Mouse (Mus musculus) lung, postnatal 0 days (tissue): ENCODE data around the gene Gm29776. TPM values are rescaled to one million over a fixed set of nuclear protein-coding genes. Genes with fewer than 3 reads are reported as not detected.

Experiments used
- ATAC-seq: fragments of 200-750 bp; cut with Nextera tagmentation; 2 replicates; pipeline ENCODE4 v1.8.0; 2017; ENCODE audit warnings: moderate library complexity
- DNase-seq: peaks from one replicate; pipeline ENCODE4 v3.0.0-alpha.2; 2016; ENCODE audit warnings: low spot score
- H3K27ac ChIP-seq: fragments of 300-500 bp; sonication (generic); 2 replicates; pipeline ENCODE4 v1.5.1; 2014; ENCODE audit warnings: antibody characterized with exemption, mild to moderate bottlenecking, low read length, mixed read lengths
- H3K27me3 ChIP-seq: fragments of 300-500 bp; sonication (generic); replicated peaks from 2 replicates; pipeline ENCODE4 v1.6.1; 2014; ENCODE audit warnings: low read length, mixed read lengths; ENCODE audit not compliant: insufficient read depth
- H3K36me3 ChIP-seq: fragments of 300-500 bp; sonication (generic); 2 replicates; pipeline ENCODE4 v1.6.1; 2014; ENCODE audit warnings: low read length, mixed read lengths; ENCODE audit not compliant: insufficient read depth
- H3K4me1 ChIP-seq: fragments of 300-500 bp; sonication (generic); 2 replicates; pipeline ENCODE4 v1.6.1; 2014; ENCODE audit warnings: antibody characterized with exemption, low read depth, low read length, mixed read lengths; ENCODE audit not compliant: insufficient read depth
- H3K4me2 ChIP-seq: fragments of 300-500 bp; sonication (generic); replicated peaks from 2 replicates; pipeline ENCODE4 v1.6.1; 2014; ENCODE audit warnings: low read depth, mild to moderate bottlenecking, low read length, moderate library complexity, mixed read lengths
- H3K4me3 ChIP-seq: fragments of 300-500 bp; sonication (generic); 2 replicates; pipeline ENCODE4 v1.5.1; 2014; ENCODE audit warnings: low read depth, low read length
- H3K9ac ChIP-seq: fragments of 300-500 bp; sonication (generic); replicated peaks from 2 replicates; pipeline ENCODE4 v1.6.1; 2014; ENCODE audit warnings: low read depth, mild to moderate bottlenecking
- H3K9me3 ChIP-seq: fragments of 300-500 bp; sonication (generic); 2 replicates; pipeline ENCODE4 v1.6.1; 2016; ENCODE audit warnings: low read length, mixed read lengths
- CTCF ChIP-seq: IDR thresholded peaks from 2 replicates; pipeline ENCODE4 v1.5.1; 2016; ENCODE audit warnings: antibody characterized with exemption, mild to moderate bottlenecking
- EP300 ChIP-seq: IDR thresholded peaks from 2 replicates; pipeline ENCODE4 v1.6.1; 2016; ENCODE audit warnings: antibody characterized with exemption, mild to moderate bottlenecking, control low read depth
- WGBS: fragments of 180-500 bp; shearing (Covaris S2); extraction: QIAGEN DNeasy Blood & Tissue Kit; methylation state at CpG from one replicate; pipeline ENCODE4 v1.1.7; 2014; 5-methylcytosine and 5-hydroxymethylcytosine counted together
- microRNA-seq: library from miRNA; unstranded; fragments of <30 nt; microRNA quantifications from one replicate; pipeline ENCODE4, GENCODE M21; 2016
- polyA plus RNA-seq: library from polyadenylated mRNA; unstranded; fragments of >200 nt; fragmentation: Nextera tagmentation; extraction: Ambion mirVana; gene quantifications from 2 replicates; pipeline ENCODE4 v1.2.1, GENCODE M21; 2015

Gm29776 gene
- polyA plus RNA-seq, 1 experiment from 2014 or later = 0.25 TPM

DNA sequence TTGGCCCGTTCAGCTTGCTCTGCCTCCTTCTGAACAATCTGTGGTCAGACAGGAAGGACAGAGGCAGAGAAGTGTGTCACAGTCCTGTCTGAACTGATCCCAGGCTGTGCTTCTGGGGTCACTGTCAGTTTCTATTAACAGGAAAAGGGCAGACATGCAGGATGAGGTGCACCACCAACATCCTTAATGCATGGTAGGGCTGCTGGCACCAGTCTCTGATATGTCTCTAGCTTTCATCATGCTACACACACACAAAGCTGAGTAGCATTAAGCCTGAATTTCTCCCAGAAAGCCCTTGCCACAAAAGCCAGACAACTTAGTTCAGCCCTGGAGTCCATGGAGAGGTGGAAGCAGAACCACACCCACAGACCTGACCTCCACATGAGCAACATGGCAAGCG, 55.6 kb downstream of the Gm29776 start:
- no peak overlapping the region for H3K9ac ChIP-seq
- WGBS = 93% methylated on average over 2 of the region's 2 CpGs
- no peak overlapping the region for H3K27ac ChIP-seq
- H3K9me3 ChIP-seq = no peaks in the 10 kb centered on the region
- no peaks in the 10 kb centered on the region for H3K27me3 ChIP-seq
- H3K4me2 ChIP-seq = no peak overlapping the region
- peaks cover 32% of the 10 kb centered on the region for H3K36me3 ChIP-seq
- TF ChIP-seq CTCF (no peak), EP300 (no peak)
- no peak overlapping the region for H3K4me3 ChIP-seq
- H3K4me1 ChIP-seq = no peaks in the 10 kb centered on the region
- no peak for ATAC-seq
- DNase-seq = no peak

Small RNAs within 50 kb of the gene (microRNA-seq; reads per million reads assigned to microRNA genes)
- gene Mir6948 = not detected

Other genes starting within 250 kb of the Gm29776 start
- gene Lrp10, start 234.7 kb downstream of the Gm29776 start, polyA plus RNA-seq = 92.5 and 96.5 TPM in 2 replicates
- gene Rem2, start 222.7 kb downstream of the Gm29776 start, polyA plus RNA-seq = 11.9 and 16.0 TPM in 2 replicates
- gene Prmt5, start 181.3 kb downstream of the Gm29776 start, polyA plus RNA-seq = 21.2 and 24.3 TPM in 2 replicates
- gene Haus4, start 144.2 kb downstream of the Gm29776 start, polyA plus RNA-seq = 22.1 and 24.2 TPM in 2 replicates
- gene Ajuba, start 121.3 kb downstream of the Gm29776 start, polyA plus RNA-seq = 40.0 and 46.4 TPM in 2 replicates
- 3.8 and 6.2 TPM in 2 replicates for gene 4931414P19Rik, start 92.8 kb downstream of the Gm29776 start, polyA plus RNA-seq
- 231 and 251 TPM in 2 replicates for gene Psmb5, start 80.8 kb downstream of the Gm29776 start, polyA plus RNA-seq
- gene Psmb11, start 77.4 kb downstream of the Gm29776 start, polyA plus RNA-seq = 0.04 TPM in 1 of 2 replicates, not detected in the other
- gene Gm17606, start 57.9 kb downstream of the Gm29776 start, polyA plus RNA-seq = not detected in 2 replicates
- gene Cdh24, start 57.5 kb downstream of the Gm29776 start, polyA plus RNA-seq = 0.32 and 0.50 TPM in 2 replicates
- gene 1700123O20Rik, start 12.6 kb downstream of the Gm29776 start, polyA plus RNA-seq = 63.0 and 67.5 TPM in 2 replicates
- gene Acin1, start 11.9 kb downstream of the Gm29776 start, polyA plus RNA-seq = 74.0 and 82.5 TPM in 2 replicates
- gene Cebpe, start 13.3 kb upstream of the Gm29776 start, polyA plus RNA-seq = 0.58 and 0.69 TPM in 2 replicates
- 1.2 TPM in 2 replicates for gene Slc7a8, start 83.1 kb upstream of the Gm29776 start, polyA plus RNA-seq
- not detected in 2 replicates for gene Rnf212b, start 115.3 kb upstream of the Gm29776 start, polyA plus RNA-seq
- 6.2 and 7.5 TPM in 2 replicates for gene Homez, start 172.1 kb upstream of the Gm29776 start, polyA plus RNA-seq
- 2.5 and 2.7 TPM in 2 replicates for gene Ppp1r3e, start 178.7 kb upstream of the Gm29776 start, polyA plus RNA-seq
- 5.4 and 6.1 TPM in 2 replicates for gene Bcl2l2, start 184.5 kb upstream of the Gm29776 start, polyA plus RNA-seq
- 0.31 and 0.98 TPM in 2 replicates for gene Gm20521, start 184.6 kb upstream of the Gm29776 start, polyA plus RNA-seq
- 64.4 and 66.1 TPM in 2 replicates for gene Pabpn1, start 193.7 kb upstream of the Gm29776 start, polyA plus RNA-seq
- 13.6 and 13.8 TPM in 2 replicates for gene Slc22a17, start 214.3 kb upstream of the Gm29776 start, polyA plus RNA-seq
- gene Efs, start 227.3 kb upstream of the Gm29776 start, polyA plus RNA-seq = 8.1 and 8.5 TPM in 2 replicates
- gene Il25, start 233.9 kb upstream of the Gm29776 start, polyA plus RNA-seq = not detected in 2 replicates
- 0.21 and 0.40 TPM in 2 replicates for gene Cmtm5, start 237.4 kb upstream of the Gm29776 start, polyA plus RNA-seq